Mouse (Mus musculus) liver, adult 10 weeks (tissue): Measurements from ENCODE around the gene Xntrpc. TPM values are rescaled to one million over a fixed set of nuclear protein-coding genes. Genes with fewer than 3 reads are reported as not detected.

ENCODE experiments used
- polyA plus RNA-seq: library from polyadenylated mRNA; stranded (reverse); fragments of 350-450 nt; fragmentation: Illumina TruSeq; extraction: RNeasy Lipid Tissue Mini Kit (QIAGEN cat#74804); gene quantifications from one replicate; pipeline ENCODE4 v1.2.3, GENCODE M21; 2014; ENCODE audit warnings: low read depth, low replicate concordance

The Xntrpc gene
- polyA plus RNA-seq: not detected

DNA sequence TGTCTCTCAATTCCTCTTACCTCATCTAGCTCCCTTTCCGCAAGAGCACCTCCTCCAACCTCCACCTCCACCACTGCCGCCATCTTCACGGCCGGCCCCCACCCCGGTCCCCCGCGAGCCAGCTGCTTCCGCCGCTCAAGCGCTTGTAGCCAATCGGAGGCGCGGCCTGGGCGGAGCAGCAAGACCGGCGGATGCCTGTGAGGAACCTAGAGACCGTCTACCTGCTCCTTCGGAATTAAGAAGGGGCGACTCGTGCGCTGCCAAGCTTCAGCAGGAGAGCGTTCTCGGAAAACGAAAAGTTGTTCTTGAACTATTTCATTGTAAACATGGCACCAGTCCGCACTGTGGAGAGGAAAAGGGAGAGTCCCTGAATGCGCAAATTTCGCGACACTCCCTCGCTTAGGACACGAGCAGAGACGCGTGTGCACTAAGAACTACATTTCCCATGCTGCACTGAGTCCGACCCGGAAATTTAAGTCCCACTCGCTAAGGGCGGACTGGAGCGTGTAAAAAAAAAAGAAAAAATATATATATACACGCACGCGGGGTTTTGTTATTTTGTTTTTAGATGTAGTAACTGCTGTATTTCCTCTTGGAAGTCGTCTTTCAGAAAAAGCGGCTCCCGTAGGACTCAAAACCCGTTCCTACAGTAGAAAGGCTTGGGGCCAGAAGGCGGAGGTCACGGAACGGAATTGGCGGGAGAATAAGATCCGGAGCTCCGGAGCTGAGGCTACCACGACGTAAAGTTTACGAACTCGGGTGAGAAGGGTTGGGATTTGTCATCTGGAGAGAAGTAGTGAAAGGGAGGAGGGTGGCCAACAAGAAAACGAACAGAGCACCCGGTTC is at the start of gene Xntrpc, which contains the start of the genes Rnf121 and Xndc1:
Gene Xntrpc, plus strand, starts transcription at position 668 of the 846 bp plus-strand sequence.
Gene Rnf121, minus strand, starts transcription at position 424 of the 846 bp plus-strand sequence.
Gene Xndc1, plus strand, starts transcription at position 466 of the 846 bp plus-strand sequence.

DNA sequence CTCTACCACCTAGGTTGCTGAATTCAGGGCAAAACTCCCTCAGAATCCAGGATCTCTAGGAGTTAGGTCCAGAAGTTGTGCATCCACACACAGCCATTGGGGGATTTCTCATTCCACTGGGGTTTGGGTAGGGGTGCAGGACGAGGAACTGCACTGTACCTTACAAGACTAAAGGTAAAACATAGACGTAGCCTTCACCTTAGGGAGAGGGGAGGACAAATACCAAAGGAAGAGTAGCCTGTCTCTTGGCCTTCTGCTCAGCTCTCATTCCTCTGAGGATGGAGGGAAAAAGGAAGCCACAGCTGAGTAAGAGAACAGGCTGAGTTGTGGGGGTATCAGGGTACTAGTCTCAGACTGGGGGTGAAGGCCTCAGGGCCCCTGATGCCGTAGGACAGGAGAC is 46.9 kb upstream of the Xntrpc start, which contains the start of gene Il18bp:
Gene Il18bp, minus strand, starts transcription at position 101 of the 400 bp plus-strand sequence.

DNA sequence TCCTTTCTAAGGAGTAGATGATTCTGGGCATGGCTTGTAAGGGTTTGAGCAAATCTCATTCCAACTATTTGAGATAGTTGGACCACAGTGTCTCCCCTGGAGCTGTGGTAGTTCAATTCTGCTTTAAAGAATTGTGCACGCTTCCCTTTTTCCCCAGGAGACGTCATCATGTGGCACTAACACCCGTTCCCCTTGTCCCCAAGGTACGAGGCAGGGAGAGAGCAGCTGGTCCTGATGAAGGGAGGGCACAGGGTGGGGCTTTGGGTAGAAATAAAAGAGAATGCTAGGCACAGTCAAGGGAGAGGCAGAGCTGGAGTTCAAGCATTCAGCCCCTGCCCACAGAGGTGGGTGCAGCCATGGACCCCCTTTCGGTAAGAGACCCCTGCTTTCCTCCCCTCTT is 17.3 kb downstream of the Xntrpc start, which contains the start of gene Trpc2:
Gene Trpc2, plus strand, starts transcription at position 301 of the 400 bp plus-strand sequence.

DNA sequence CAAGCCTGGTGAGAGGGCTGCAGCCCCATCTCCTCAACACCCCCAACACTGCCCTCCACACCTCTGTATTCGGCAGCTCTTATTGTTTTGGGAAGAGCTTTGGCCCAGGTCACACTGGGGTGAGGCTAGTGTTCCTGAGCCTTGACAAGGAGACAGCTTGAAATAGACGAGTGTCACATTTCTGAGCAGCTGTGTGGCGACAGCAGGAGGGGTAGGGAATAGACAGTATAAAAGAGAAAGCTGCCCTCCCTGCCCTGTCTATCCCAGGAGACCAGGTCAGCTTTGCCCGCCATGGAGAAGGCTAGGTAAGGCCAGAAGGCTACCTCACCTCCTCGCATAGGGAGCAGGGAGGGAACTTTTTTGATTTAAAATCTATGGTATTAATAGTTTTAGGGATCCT is 36.0 kb downstream of the Xntrpc start, which contains the start of gene Art1:
Gene Art1, plus strand, starts transcription at position 257 of the 400 bp plus-strand sequence.

DNA sequence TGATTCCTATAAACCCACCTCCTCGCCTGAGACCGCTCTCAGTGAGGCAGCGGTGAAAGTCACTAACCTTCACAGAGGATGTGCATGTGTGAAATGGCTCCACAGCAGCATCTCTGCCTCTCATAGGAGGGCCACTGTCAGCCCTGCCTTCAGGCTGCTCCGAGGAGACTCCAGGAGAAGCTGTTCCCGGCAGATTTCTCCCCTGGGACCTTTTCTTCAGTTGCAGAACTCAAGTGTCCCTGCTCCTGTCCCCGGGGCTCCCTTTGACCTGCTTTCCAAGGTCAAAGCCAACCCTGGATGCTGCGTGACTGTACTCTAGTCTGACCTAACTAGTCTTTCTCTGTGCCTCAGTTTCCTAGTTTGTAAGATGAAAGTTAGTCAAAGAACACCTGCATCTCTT is 43.7 kb downstream of the Xntrpc start, which contains the start of gene Art5:
Gene Art5, minus strand, starts transcription at position 319 of the 400 bp plus-strand sequence.

DNA sequence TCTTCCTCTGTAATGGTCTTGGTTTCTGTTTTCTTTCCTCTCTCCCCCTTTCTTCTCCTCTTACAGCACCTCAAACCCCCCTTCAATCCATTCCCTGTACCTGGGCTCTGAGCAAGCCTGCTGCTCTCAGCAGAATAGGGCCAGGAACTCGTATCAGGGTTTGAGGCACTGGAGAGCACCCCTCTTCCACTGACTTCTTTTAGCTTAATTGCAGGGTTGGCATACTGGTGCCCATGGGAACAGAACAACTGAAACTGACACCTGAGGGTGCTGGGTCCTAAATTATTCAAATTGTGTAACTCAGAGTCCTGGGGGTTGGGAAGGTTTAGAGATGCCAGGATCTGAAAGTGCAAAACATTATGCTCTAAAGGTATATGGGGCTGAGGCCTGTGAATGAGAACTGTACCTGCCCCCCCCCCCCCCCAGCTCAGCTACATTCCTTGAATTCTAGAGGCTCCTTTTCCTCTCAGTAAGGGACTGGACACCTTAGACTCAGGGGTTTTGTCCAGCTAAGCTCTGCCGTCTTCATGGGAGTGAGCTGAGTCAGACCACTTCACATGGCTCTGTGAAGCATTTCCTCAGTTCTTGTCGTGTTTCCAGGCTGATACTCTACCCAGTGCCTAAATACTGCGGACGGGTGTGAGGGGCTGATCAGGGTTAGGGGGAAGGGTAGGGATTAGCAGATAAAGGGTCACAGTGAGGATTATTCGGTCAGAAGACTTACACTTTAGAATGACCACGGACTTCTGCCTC is 51.2 kb downstream of the Xntrpc start, which contains the start of gene Chrna10:
Gene Chrna10, minus strand, starts transcription at position 250 of the 753 bp plus-strand sequence.

Other genes starting within 250 kb of the Xntrpc start
- not detected for gene Phox2a, start 247.4 kb upstream of the Xntrpc start, polyA plus RNA-seq
- gene Inppl1, start 227.5 kb upstream of the Xntrpc start, polyA plus RNA-seq: 8.3 TPM
- gene Folr2, start 208.5 kb upstream of the Xntrpc start, polyA plus RNA-seq: 6.8 TPM
- gene Anapc15, start 202.0 kb upstream of the Xntrpc start, polyA plus RNA-seq: 11.5 TPM
- not detected for gene Folr1, start 194.9 kb upstream of the Xntrpc start, polyA plus RNA-seq
- gene Lamtor1, start 159.8 kb upstream of the Xntrpc start, polyA plus RNA-seq: 9.2 TPM
- not detected for gene Tomt, start 159.4 kb upstream of the Xntrpc start, polyA plus RNA-seq
- 2.3 TPM for gene Lrrc51, start 131.8 kb upstream of the Xntrpc start, polyA plus RNA-seq
- gene Numa1, start 131.6 kb upstream of the Xntrpc start, polyA plus RNA-seq: 11.2 TPM
- 21.1 TPM for gene Il18bp, start 47.0 kb upstream of the Xntrpc start, polyA plus RNA-seq
- 12.2 TPM for gene Rnf121, start 244 bp upstream of the Xntrpc start, polyA plus RNA-seq
- gene Xndc1, start 202 bp upstream of the Xntrpc start, polyA plus RNA-seq: 4.1 TPM
- gene Trpc2, start 17.4 kb downstream of the Xntrpc start, polyA plus RNA-seq: not detected
- gene Art1, start 36.0 kb downstream of the Xntrpc start, polyA plus RNA-seq: not detected
- gene Art5, start 43.8 kb downstream of the Xntrpc start, polyA plus RNA-seq: not detected
- gene Chrna10, start 51.1 kb downstream of the Xntrpc start, polyA plus RNA-seq: not detected
- 8.7 TPM for gene Nup98, start 144.5 kb downstream of the Xntrpc start, polyA plus RNA-seq
- gene Pgap2, start 144.5 kb downstream of the Xntrpc start, polyA plus RNA-seq: 37.9 TPM
- gene Rhog, start 190.3 kb downstream of the Xntrpc start, polyA plus RNA-seq: 3.4 TPM
- 7.4 TPM for gene Stim1, start 202.1 kb downstream of the Xntrpc start, polyA plus RNA-seq